Mouse (Mus musculus): ENCODE data around the gene Adrm1.

GRCm38 (mm10) chr2:180146091-180146490 lies 25.2 kb upstream of the Adrm1 start:
- TF ChIP-seq CTCF (conservative IDR thresholded peaks at IDR 0.05; ENCODE audit: low read length) (no peak), NANOG (IDR thresholded peaks at IDR 0.05; ENCODE audit: borderline replicate concordance, low read length) (no peak)

All from E14TG2a.4 (cell line).